Mouse (Mus musculus) lung, postnatal 36 days (tissue): ENCODE measurements around the gene Mrpl33.
A peak's percentile ranks its signal among the peaks of the same experiment; 100 is the strongest.

Source experiments
- DNase-seq: peaks from one replicate; pipeline ENCODE4 v3.0.0; 2022; ENCODE audit warnings: mixed read lengths

Mrpl33 gene

GRCm38 (mm10) chr5:31642300-31642699 is 45.6 kb downstream of the Mrpl33 start:
- no peak for DNase-seq

GRCm38 (mm10) chr5:31644272-31644671 is 47.5 kb downstream of the Mrpl33 start:
- no peak for DNase-seq

GRCm38 (mm10) chr5:31644847-31645246 is 48.1 kb downstream of the Mrpl33 start:
- no peak for DNase-seq

- DNase-seq = no peak
Measured at GRCm38 (mm10) chr5:31645798-31646197, 49.1 kb downstream of the Mrpl33 start.

- DNase-seq = no peak
Measured at GRCm38 (mm10) chr5:31646574-31646973, 49.8 kb downstream of the Mrpl33 start.

GRCm38 (mm10) chr5:31647327-31647726 is 50.6 kb downstream of the Mrpl33 start:
- no peak for DNase-seq

- peak; percentile 23 for DNase-seq
Measured at GRCm38 (mm10) chr5:31650518-31651288, 54.0 kb downstream of the Mrpl33 start.

GRCm38 (mm10) chr5:31655688-31656190 is 59.0 kb downstream of the Mrpl33 start:
- DNase-seq = no peak

GRCm38 (mm10) chr5:31666176-31666575 is 69.4 kb downstream of the Mrpl33 start:
- DNase-seq = no peak

GRCm38 (mm10) chr5:31668325-31668968 is 71.7 kb downstream of the Mrpl33 start:
- no peak for DNase-seq

- no peak for DNase-seq
Measured at GRCm38 (mm10) chr5:31669984-31670383, 73.2 kb downstream of the Mrpl33 start.

GRCm38 (mm10) chr5:31671137-31671536 is 74.4 kb downstream of the Mrpl33 start:
- DNase-seq = no peak

GRCm38 (mm10) chr5:31673431-31673830 is 76.7 kb downstream of the Mrpl33 start:
- no peak for DNase-seq

- DNase-seq = no peak
Measured at GRCm38 (mm10) chr5:31678000-31678399, 81.3 kb downstream of the Mrpl33 start.

- no peak for DNase-seq
Measured at GRCm38 (mm10) chr5:31680183-31680582, 83.4 kb downstream of the Mrpl33 start.

- no peak for DNase-seq
Measured at GRCm38 (mm10) chr5:31682305-31682704, 85.6 kb downstream of the Mrpl33 start.

GRCm38 (mm10) chr5:31686040-31686439 is 89.3 kb downstream of the Mrpl33 start:
- DNase-seq = no peak

GRCm38 (mm10) chr5:31687972-31688371 is 91.2 kb downstream of the Mrpl33 start:
- DNase-seq = no peak

- DNase-seq = no peak
Measured at GRCm38 (mm10) chr5:31693191-31693590, 96.5 kb downstream of the Mrpl33 start.

GRCm38 (mm10) chr5:31696971-31697643 is 100.4 kb downstream of the Mrpl33 start, which contains the start of gene Rbks:
Gene Rbks, minus strand, starts transcription at chr5:31697627.
- no peak for DNase-seq

GRCm38 (mm10) chr5:31697644-31698296 is 101.0 kb downstream of the Mrpl33 start, which contains the start of gene Babam2:
Gene Babam2, plus strand, starts transcription at chr5:31697684.
- peak; percentile 93 for DNase-seq

- peak; percentile 94 for DNase-seq
Measured at GRCm38 (mm10) chr5:31698297-31698726, 101.6 kb downstream of the Mrpl33 start.

GRCm38 (mm10) chr5:31698931-31699330 is 102.2 kb downstream of the Mrpl33 start:
- no peak for DNase-seq
